Mouse (Mus musculus) B cell, adult 67 days (primary cell): ENCODE data around the gene Ubl4a. TPM values are rescaled to one million over a fixed set of nuclear protein-coding genes. Genes with fewer than 3 reads are reported as not detected.

Source experiments
- total RNA-seq, 2 experiments: library from RNA; stranded (reverse); gene quantifications; 4 replicates each; pipeline ENCODE4 v1.2.4; 2023

Gene Ubl4a
- 10 to 100 TPM; 28.9 to 33.8 TPM for total RNA-seq

DNA sequence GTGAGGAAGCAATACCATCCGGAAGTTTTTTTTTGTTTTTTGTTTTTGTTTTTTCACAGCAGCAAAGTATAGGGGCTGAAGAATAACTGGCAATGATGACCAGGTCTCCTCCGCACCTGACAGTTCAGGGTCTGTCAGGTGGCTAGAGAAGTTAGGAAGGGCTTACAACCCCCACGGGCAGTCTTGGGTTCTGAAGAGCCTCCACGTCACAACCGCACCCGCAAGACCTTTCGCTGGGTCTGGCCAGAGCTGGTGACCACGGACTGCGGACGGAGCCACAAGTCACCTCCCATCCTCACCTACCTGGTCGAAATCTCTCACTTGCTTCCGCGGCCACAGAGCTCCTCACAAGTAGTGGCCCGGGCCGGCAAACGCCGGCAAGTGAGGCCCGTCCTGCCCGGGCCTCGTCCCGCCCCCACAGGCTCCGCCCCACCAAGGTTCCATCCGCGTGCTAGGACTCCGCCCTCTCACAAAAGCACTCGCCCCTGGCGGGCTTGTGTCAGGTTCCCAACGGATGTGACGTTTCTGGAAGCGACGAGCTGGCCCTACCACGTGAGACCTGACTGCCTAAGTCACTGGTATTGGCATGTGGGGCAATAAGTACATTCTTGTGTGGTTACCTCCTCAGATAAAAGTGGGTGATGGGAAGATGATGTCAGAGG lies at the start of gene Ubl4a, which contains the start of gene Slc10a3:
Gene Ubl4a, minus strand, starts transcription at position 331 of the 662 bp plus-strand sequence.
Gene Slc10a3, minus strand, starts transcription at position 462 of the 662 bp plus-strand sequence.

DNA sequence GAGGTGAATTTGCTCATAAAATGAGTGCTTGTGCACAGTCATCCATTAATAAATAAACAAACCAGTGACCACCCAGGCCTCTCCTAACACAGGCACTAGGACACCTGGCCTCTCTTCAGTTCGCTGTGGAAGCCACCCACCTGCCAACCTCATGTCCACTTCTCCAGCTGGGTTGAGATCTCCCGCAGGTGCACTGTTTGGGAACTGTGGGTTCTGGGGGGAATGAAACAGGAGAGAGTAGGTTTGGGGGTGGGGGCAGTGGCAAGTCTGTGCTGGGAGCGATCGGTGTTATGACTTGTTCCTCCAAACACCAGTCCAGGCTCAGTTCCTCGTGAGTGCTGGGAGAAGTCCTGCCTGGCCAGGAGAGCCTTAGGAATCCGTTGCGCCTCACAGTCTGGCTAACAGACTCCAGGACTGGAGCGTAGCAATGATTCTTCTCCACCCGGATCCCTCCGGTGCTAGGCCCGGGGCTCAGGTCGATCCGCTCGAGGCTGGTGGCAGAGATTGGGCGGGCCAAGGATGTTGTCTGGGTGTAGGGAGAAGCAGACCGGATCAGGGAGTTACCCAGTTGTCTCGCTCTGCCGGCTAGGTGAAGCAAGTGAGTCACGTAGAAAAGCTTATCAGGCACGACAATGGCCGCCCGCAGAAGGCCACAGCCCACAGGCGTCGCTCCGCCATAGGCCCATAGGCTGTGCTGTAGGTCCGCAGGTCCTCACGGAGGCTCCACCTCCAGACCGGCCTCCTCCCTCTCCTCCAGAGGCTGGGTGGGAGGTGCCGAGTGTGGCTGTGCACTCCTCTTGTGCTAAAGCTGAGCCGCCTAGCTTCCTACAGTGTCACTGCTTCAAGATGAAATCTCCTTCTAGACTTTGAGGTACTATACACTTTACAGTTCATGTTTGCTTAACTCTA lies 19.8 kb upstream of the Ubl4a start, which contains the start of the genes Fam3a and Ikbkg:
Gene Fam3a, minus strand, starts transcription at position 738 of the 909 bp plus-strand sequence.
Gene Ikbkg, plus strand, starts transcription at position 756 of the 909 bp plus-strand sequence.

DNA sequence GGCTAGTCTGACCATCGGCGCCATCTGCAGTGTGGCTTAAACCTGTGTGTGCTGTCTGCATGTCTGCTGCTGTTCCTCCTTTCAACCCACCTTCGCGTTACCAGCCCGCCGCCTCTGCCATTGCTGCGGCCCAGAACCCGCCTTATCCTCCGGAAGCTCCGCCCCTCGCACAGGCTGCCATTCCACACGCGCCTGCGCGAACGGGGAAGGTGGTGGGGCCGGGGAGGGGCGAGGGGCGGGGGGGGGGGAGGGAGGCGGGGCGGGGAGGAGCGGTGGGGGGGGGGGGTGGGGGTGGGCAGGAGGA lies 19.6 kb downstream of the Ubl4a start, which contains the start of gene Lage3:
Gene Lage3, minus strand, starts transcription at position 152 of the 304 bp plus-strand sequence.

DNA sequence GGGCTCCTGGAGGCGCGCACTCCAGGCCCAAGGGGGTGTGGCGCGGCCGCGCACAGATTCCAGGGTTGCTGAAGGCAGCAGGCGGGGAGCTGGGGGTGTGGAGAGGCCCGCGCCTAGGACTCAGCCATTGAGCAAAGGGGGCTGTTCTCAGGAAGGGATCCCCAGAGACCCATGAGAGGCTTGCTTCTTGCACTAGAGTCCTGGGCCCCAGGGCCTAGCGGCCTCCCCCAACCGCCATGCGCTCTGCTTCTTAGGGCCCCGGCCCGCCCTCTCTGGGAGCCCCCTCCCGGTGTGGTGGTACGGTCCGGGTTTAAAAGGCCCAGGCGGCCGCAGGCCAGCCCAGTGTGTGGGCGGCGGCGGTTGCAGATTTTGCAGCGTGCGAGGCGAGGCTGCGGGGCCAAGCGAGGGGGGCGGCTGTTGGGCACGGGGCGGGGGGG lies 44.3 kb downstream of the Ubl4a start, which contains the start of gene Plxna3:
Gene Plxna3, plus strand, starts transcription at position 342 of the 437 bp plus-strand sequence.

Other genes with a start within 250 kb of the Ubl4a start
- not detected for gene Opn1mw, start 245.8 kb downstream of the Ubl4a start, total RNA-seq
- gene Mecp2, start 237.9 kb downstream of the Ubl4a start, total RNA-seq, result 10 to 100 TPM; 49.9 to 61.6 TPM
- not detected for gene Tex28, start 205.4 kb downstream of the Ubl4a start, total RNA-seq
- gene Tktl1, start 196.0 kb downstream of the Ubl4a start, total RNA-seq, result under 1 TPM in 1 of 2 experiments, not detected in 1; 0.36 TPM
- 100 to 1,000 TPM; 521 to 524 TPM for gene Flna, start 123.4 kb downstream of the Ubl4a start, total RNA-seq
- gene Emd, start 118.5 kb downstream of the Ubl4a start, total RNA-seq, result 10 to 100 TPM; 72.5 to 81.1 TPM
- gene Rpl10, start 102.4 kb downstream of the Ubl4a start, total RNA-seq, result 100 to 1,000 TPM; 649 to 808 TPM
- gene Taz, start 91.3 kb downstream of the Ubl4a start, total RNA-seq, result 100 to 1,000 TPM; 120 to 139 TPM
- gene Dnase1l1, start 90.9 kb downstream of the Ubl4a start, total RNA-seq, result 10 to 100 TPM; 18.5 to 21.2 TPM
- 100 to 1,000 TPM; 183 to 197 TPM for gene Atp6ap1, start 76.1 kb downstream of the Ubl4a start, total RNA-seq
- gene Gdi1, start 68.2 kb downstream of the Ubl4a start, total RNA-seq, result 100 to 1,000 TPM; 302 to 378 TPM
- gene Fam50a, start 60.2 kb downstream of the Ubl4a start, total RNA-seq, result 100 to 1,000 TPM; 101 to 105 TPM
- 10 to 100 TPM; 13.4 to 14.8 TPM for gene Plxna3, start 44.2 kb downstream of the Ubl4a start, total RNA-seq
- gene Lage3, start 19.6 kb downstream of the Ubl4a start, total RNA-seq, result 10 to 100 TPM; 26.8 to 27.2 TPM
- gene Slc10a3, start 131 bp upstream of the Ubl4a start, total RNA-seq, result 10 to 100 TPM; 18.5 to 20.6 TPM
- 10 to 100 TPM; 17.2 to 30.0 TPM for gene Fam3a, start 20.1 kb upstream of the Ubl4a start, total RNA-seq
- 10 to 100 TPM; 61.8 to 62.6 TPM for gene Ikbkg, start 20.1 kb upstream of the Ubl4a start, total RNA-seq
- gene G6pdx, start 56.0 kb upstream of the Ubl4a start, total RNA-seq, result 10 to 100 TPM; 32.1 to 32.5 TPM
- gene Gm6880, start 108.2 kb upstream of the Ubl4a start, total RNA-seq, result not detected
- gene Olfr1326-ps1, start 201.7 kb upstream of the Ubl4a start, total RNA-seq, result not detected
- not detected for gene Olfr1325, start 219.5 kb upstream of the Ubl4a start, total RNA-seq